Mouse (Mus musculus): ENCODE data around the gene Asna1. TPM values are rescaled to one million over a fixed set of nuclear protein-coding genes. Genes with fewer than 3 reads are reported as not detected.
A peak's percentile ranks its signal among the peaks of the same experiment; 100 is the strongest.

The Asna1 gene
- polyA plus RNA-seq, 1 experiment from 2014 or later: 134 TPM

GRCm38 (mm10) chr8:85062603-85063002 is 37.5 kb upstream of the Asna1 start:
- WGBS: 92% methylated on average over 4 of the region's 4 CpGs
- Histone ChIP-seq H3K9ac (replicated peaks) (no peak overlapping the region), H3K4me3 (replicated peaks) (no peak overlapping the region), H3K4me1 (replicated peaks) (peaks cover 7% of the 10 kb centered on the region; the same call in 1 of the 2 replicates), H3K4me2 (no peak overlapping the region), H3K9me3 (no peaks in the 10 kb centered on the region), H3K36me3 (peaks cover 48% of the 10 kb centered on the region), H3K27me3 (no peaks in the 10 kb centered on the region), H3K27ac (no peak overlapping the region)
- no peak for ATAC-seq (ENCODE audit: insufficient number of reproducible peaks, insufficient read depth, low FRiP score, low TSS enrichment, low read depth)

GRCm38 (mm10) chr8:85059879-85060616 is 35.0 kb upstream of the Asna1 start, which contains the start of gene Fbxw9:
TSS of gene Fbxw9 (plus strand) at chr8:85060055.
- Histone ChIP-seq H3K9ac (replicated peaks) (peak within 1 kb of the TSS; percentile 66), H3K27me3 (no peaks in the 10 kb centered on the region), H3K27ac (no peak within 1 kb of the TSS), H3K4me3 (replicated peaks) (peak within 1 kb of the TSS; percentile 80), H3K9me3 (no peaks in the 10 kb centered on the region), H3K4me2 (peak within 1 kb of the TSS; percentile 93), H3K4me1 (replicated peaks) (peaks cover 7% of the 10 kb centered on the region; the same call in 1 of the 2 replicates), H3K36me3 (peaks cover 42% of the 10 kb centered on the region)
- ATAC-seq (ENCODE audit: insufficient number of reproducible peaks, insufficient read depth, low FRiP score, low TSS enrichment, low read depth): peak; percentile 88
- WGBS: under 1% methylated on average over 52 of the region's 53 CpGs

GRCm38 (mm10) chr8:85057367-85057766 is 32.3 kb upstream of the Asna1 start:
- peaks cover 52% of the 10 kb centered on the region for H3K36me3 ChIP-seq
- WGBS: 80% methylated on average over 7 of the region's 7 CpGs
- ATAC-seq (ENCODE audit: insufficient number of reproducible peaks, insufficient read depth, low FRiP score, low TSS enrichment, low read depth): no peak

GRCm38 (mm10) chr8:85043619-85044018 is 18.5 kb upstream of the Asna1 start:
- Histone ChIP-seq H3K4me2 (no peak overlapping the region), H3K27ac (no peak overlapping the region), H3K4me1 (replicated peaks) (peaks cover 7% of the 10 kb centered on the region; the same call in 1 of the 2 replicates), H3K36me3 (peaks cover 89% of the 10 kb centered on the region), H3K4me3 (replicated peaks) (no peak overlapping the region), H3K27me3 (no peaks in the 10 kb centered on the region), H3K9me3 (no peaks in the 10 kb centered on the region), H3K9ac (replicated peaks) (no peak overlapping the region)
- ATAC-seq (ENCODE audit: insufficient number of reproducible peaks, insufficient read depth, low FRiP score, low TSS enrichment, low read depth): no peak
- 87% methylated on average over 6 of the region's 6 CpGs for WGBS

More at GRCm38 (mm10) chr8:85057367-85057766, 32.3 kb upstream of the Asna1 start:
- Histone ChIP-seq H3K9me3 (no peaks in the 10 kb centered on the region), H3K9ac (replicated peaks) (no peak overlapping the region), H3K4me3 (replicated peaks) (no peak overlapping the region), H3K4me2 (no peak overlapping the region), H3K27ac (no peak overlapping the region), H3K27me3 (no peaks in the 10 kb centered on the region), H3K4me1 (replicated peaks) (peaks cover 7% of the 10 kb centered on the region; the same call in 1 of the 2 replicates)

GRCm38 (mm10) chr8:85037681-85038531 is 12.8 kb upstream of the Asna1 start:
- under 1% methylated on average over 57 of the region's 57 CpGs for WGBS
- Histone ChIP-seq H3K4me1 (replicated peaks) (peaks cover 28% of the 10 kb centered on the region), H3K27me3 (no peaks in the 10 kb centered on the region), H3K4me3 (replicated peaks) (peak overlapping the region; percentile 78), H3K9ac (replicated peaks) (peak overlapping the region; percentile 92), H3K4me2 (peak overlapping the region; percentile 93), H3K9me3 (no peaks in the 10 kb centered on the region), H3K36me3 (peaks cover 45% of the 10 kb centered on the region), H3K27ac (peak overlapping the region; percentile 100)
- ATAC-seq (ENCODE audit: insufficient number of reproducible peaks, insufficient read depth, low FRiP score, low TSS enrichment, low read depth): peak; percentile 11; the same call in 1 of the 2 replicates

GRCm38 (mm10) chr8:85037366-85037680 is 12.2 kb upstream of the Asna1 start:
- peaks cover 45% of the 10 kb centered on the region for H3K36me3 ChIP-seq
- peak; percentile 77 for ATAC-seq (ENCODE audit: insufficient number of reproducible peaks, insufficient read depth, low FRiP score, low TSS enrichment, low read depth)
- H3K27me3 ChIP-seq: no peaks in the 10 kb centered on the region
- WGBS: 2% methylated on average over 14 of the region's 14 CpGs
- H3K9ac ChIP-seq (replicated peaks): peak overlapping the region; percentile 92
- H3K9me3 ChIP-seq: no peaks in the 10 kb centered on the region
- peak overlapping the region; percentile 100 for H3K27ac ChIP-seq
- H3K4me2 ChIP-seq: peak overlapping the region; percentile 93
- peak overlapping the region; percentile 78 for H3K4me3 ChIP-seq (replicated peaks)
- peaks cover 28% of the 10 kb centered on the region for H3K4me1 ChIP-seq (replicated peaks)

GRCm38 (mm10) chr8:85036718-85037365 is 11.8 kb upstream of the Asna1 start, which contains the start of gene Tnpo2:
TSS of gene Tnpo2 (plus strand) at chr8:85036915.
- no peaks in the 10 kb centered on the region for H3K27me3 ChIP-seq
- peak within 1 kb of the TSS; percentile 78 for H3K4me3 ChIP-seq (replicated peaks)
- peak within 1 kb of the TSS; percentile 100 for H3K27ac ChIP-seq
- peak within 1 kb of the TSS; percentile 92 for H3K9ac ChIP-seq (replicated peaks)
- WGBS: under 1% methylated on average over 59 of the region's 59 CpGs
- no peaks in the 10 kb centered on the region for H3K9me3 ChIP-seq
- peaks cover 28% of the 10 kb centered on the region for H3K4me1 ChIP-seq (replicated peaks)
- peak within 1 kb of the TSS; percentile 93 for H3K4me2 ChIP-seq
- peaks cover 45% of the 10 kb centered on the region for H3K36me3 ChIP-seq
- peak; percentile 87 for ATAC-seq (ENCODE audit: insufficient number of reproducible peaks, insufficient read depth, low FRiP score, low TSS enrichment, low read depth)

- Histone ChIP-seq H3K27me3 (no peaks in the 10 kb centered on the region), H3K4me2 (peak overlapping the region; percentile 88), H3K36me3 (peaks cover 45% of the 10 kb centered on the region), H3K4me1 (replicated peaks) (peaks cover 28% of the 10 kb centered on the region), H3K4me3 (replicated peaks) (peak overlapping the region; percentile 78), H3K27ac (peak overlapping the region; percentile 100), H3K9ac (replicated peaks) (peak overlapping the region; percentile 73), H3K9me3 (no peaks in the 10 kb centered on the region)
- ATAC-seq (ENCODE audit: insufficient number of reproducible peaks, insufficient read depth, low FRiP score, low TSS enrichment, low read depth): peak; percentile 23; the same call in 1 of the 2 replicates
- under 1% methylated on average over 9 of the region's 9 CpGs for WGBS
These were observed 11.3 kb upstream of the Asna1 start for GRCm38 (mm10) chr8:85036381-85036717.

- Histone ChIP-seq H3K36me3 (peaks cover 44% of the 10 kb centered on the region), H3K9me3 (no peaks in the 10 kb centered on the region), H3K9ac (replicated peaks) (peak overlapping the region; percentile 73), H3K4me3 (replicated peaks) (peak overlapping the region; percentile 78), H3K27ac (peak overlapping the region; percentile 100), H3K4me1 (replicated peaks) (peaks cover 28% of the 10 kb centered on the region), H3K27me3 (no peaks in the 10 kb centered on the region), H3K4me2 (peak overlapping the region; percentile 88)
- no peak for ATAC-seq (ENCODE audit: insufficient number of reproducible peaks, insufficient read depth, low FRiP score, low TSS enrichment, low read depth)
- 1% methylated on average over 15 of the region's 15 CpGs for WGBS
These were observed 10.7 kb upstream of the Asna1 start for GRCm38 (mm10) chr8:85035728-85036310.

GRCm38 (mm10) chr8:85035165-85035727 is 10.2 kb upstream of the Asna1 start:
- ATAC-seq (ENCODE audit: insufficient number of reproducible peaks, insufficient read depth, low FRiP score, low TSS enrichment, low read depth): no peak
- WGBS: 7% methylated on average over 12 of the region's 12 CpGs

More at GRCm38 (mm10) chr8:85035165-85035727, 10.2 kb upstream of the Asna1 start:
- Histone ChIP-seq H3K36me3 (peaks cover 44% of the 10 kb centered on the region), H3K27ac (peak overlapping the region; percentile 100), H3K4me1 (replicated peaks) (peaks cover 28% of the 10 kb centered on the region), H3K4me3 (replicated peaks) (peak overlapping the region; percentile 78), H3K9me3 (no peaks in the 10 kb centered on the region), H3K4me2 (peak overlapping the region; percentile 88), H3K27me3 (no peaks in the 10 kb centered on the region), H3K9ac (replicated peaks) (peak overlapping the region; percentile 73)
